Mouse (Mus musculus): ENCODE measurements at regions not wholly inside any gene's neighbourhood (a gene's known extent, or its start where the extent isn't known, plus 50 kb on each side); places are given as distances from the start of the nearest gene placed in this dataset.

- TF ChIP-seq CTCF (IDR thresholded peaks at IDR 0.05) = no peak
- DNase-seq (ENCODE audit: low spot score) (no peak), ATAC-seq (ENCODE audit: low FRiP score) (no peak)
- no peak overlapping the region for H3K4me3 ChIP-seq (ENCODE audit: low read depth, low read length)
- no peak overlapping the region for H3K9ac ChIP-seq (replicated peaks; ENCODE audit: low read length, poor library complexity, severe bottlenecking)
- no peaks in the 10 kb centered on the region for H3K27me3 ChIP-seq (ENCODE audit: insufficient read depth, low read length)
- no peaks in the 10 kb centered on the region; the same call in 1 of the 2 replicates for H3K36me3 ChIP-seq (ENCODE audit: insufficient read depth, low read length)
- no peak overlapping the region for H3K4me2 ChIP-seq (ENCODE audit: low read depth, low read length, poor library complexity, severe bottlenecking)
- H3K27ac ChIP-seq (ENCODE audit: low read depth, low read length) = no peak overlapping the region
- no peaks in the 10 kb centered on the region for H3K9me3 ChIP-seq (ENCODE audit: low read length)
- 67% methylated on average over 1 of the region's 1 CpGs for WGBS
- no peaks in the 10 kb centered on the region for H3K4me1 ChIP-seq (ENCODE audit: insufficient read depth, low read length)
Measured at GRCm38 (mm10) chr1:105169455-105170113, 186.9 kb downstream of the Rnf152 start.

DNA sequence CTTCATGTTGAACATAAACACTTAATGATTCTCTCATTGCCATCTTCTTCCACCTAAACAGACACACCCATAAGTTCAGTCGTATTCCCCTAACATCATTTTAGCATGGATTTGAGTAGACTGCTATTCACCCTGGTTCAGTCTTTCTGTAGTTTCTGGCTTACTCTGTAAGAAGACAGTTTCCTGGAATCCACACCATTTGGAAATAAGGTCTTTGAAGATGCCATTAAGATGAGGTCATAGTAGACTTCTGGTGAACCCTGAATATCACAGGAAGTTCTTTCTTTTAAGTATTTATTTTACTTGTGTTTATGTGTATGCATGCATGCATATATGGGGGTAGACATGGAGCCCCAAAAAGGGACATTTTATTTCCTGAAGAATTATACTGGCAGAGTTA is 187.7 kb downstream of the Rnf152 start:
- DNase-seq (ENCODE audit: low spot score) = no peak
- Histone ChIP-seq H3K27me3 (ENCODE audit: insufficient read depth, low read length) (no peaks in the 10 kb centered on the region), H3K27ac (ENCODE audit: low read depth, low read length) (no peak overlapping the region), H3K4me1 (ENCODE audit: insufficient read depth, low read length) (no peaks in the 10 kb centered on the region), H3K4me3 (ENCODE audit: low read depth, low read length) (no peak overlapping the region), H3K9me3 (ENCODE audit: low read length) (no peaks in the 10 kb centered on the region), H3K4me2 (ENCODE audit: low read depth, low read length, poor library complexity, severe bottlenecking) (no peak overlapping the region), H3K9ac (replicated peaks; ENCODE audit: low read length, poor library complexity, severe bottlenecking) (no peak overlapping the region), H3K36me3 (ENCODE audit: insufficient read depth, low read length) (no peaks in the 10 kb centered on the region; the same call in 1 of the 2 replicates)
- no peak for ATAC-seq (ENCODE audit: low FRiP score)
- WGBS = 84% methylated on average over 1 of the region's 1 CpGs
- no peak for TF ChIP-seq CTCF (IDR thresholded peaks at IDR 0.05)

GRCm38 (mm10) chr1:105157459-105158124 is 198.9 kb downstream of the Rnf152 start:
- no peak overlapping the region for H3K9ac ChIP-seq (replicated peaks; ENCODE audit: low read length, poor library complexity, severe bottlenecking)
- no peak for DNase-seq (ENCODE audit: low spot score)
- H3K9me3 ChIP-seq (ENCODE audit: low read length) = no peaks in the 10 kb centered on the region
- TF ChIP-seq CTCF (IDR thresholded peaks at IDR 0.05) = no peak
- H3K4me3 ChIP-seq (ENCODE audit: low read depth, low read length) = no peak overlapping the region
- H3K27me3 ChIP-seq (ENCODE audit: insufficient read depth, low read length) = no peaks in the 10 kb centered on the region
- no peak for ATAC-seq (ENCODE audit: low FRiP score)
- WGBS = 79% methylated on average over 2 of the region's 2 CpGs
- no peaks in the 10 kb centered on the region for H3K36me3 ChIP-seq (ENCODE audit: insufficient read depth, low read length)
- H3K4me1 ChIP-seq (ENCODE audit: insufficient read depth, low read length) = no peaks in the 10 kb centered on the region
- H3K4me2 ChIP-seq (ENCODE audit: low read depth, low read length, poor library complexity, severe bottlenecking) = no peak overlapping the region
- H3K27ac ChIP-seq (ENCODE audit: low read depth, low read length) = no peak overlapping the region

GRCm38 (mm10) chr1:105152175-105152828 is 204.2 kb downstream of the Rnf152 start:
- Histone ChIP-seq H3K4me1 (ENCODE audit: insufficient read depth, low read length) (no peaks in the 10 kb centered on the region), H3K36me3 (ENCODE audit: insufficient read depth, low read length) (no peaks in the 10 kb centered on the region), H3K4me2 (ENCODE audit: low read depth, low read length, poor library complexity, severe bottlenecking) (no peak overlapping the region), H3K27me3 (ENCODE audit: insufficient read depth, low read length) (no peaks in the 10 kb centered on the region), H3K27ac (ENCODE audit: low read depth, low read length) (no peak overlapping the region), H3K9me3 (ENCODE audit: low read length) (no peaks in the 10 kb centered on the region), H3K9ac (replicated peaks; ENCODE audit: low read length, poor library complexity, severe bottlenecking) (no peak overlapping the region), H3K4me3 (ENCODE audit: low read depth, low read length) (no peak overlapping the region)
- ATAC-seq (ENCODE audit: low FRiP score) = no peak
- DNase-seq (ENCODE audit: low spot score) = no peak
- no peak for TF ChIP-seq CTCF (IDR thresholded peaks at IDR 0.05)
- 79% methylated on average over 6 of the region's 6 CpGs for WGBS

DNA sequence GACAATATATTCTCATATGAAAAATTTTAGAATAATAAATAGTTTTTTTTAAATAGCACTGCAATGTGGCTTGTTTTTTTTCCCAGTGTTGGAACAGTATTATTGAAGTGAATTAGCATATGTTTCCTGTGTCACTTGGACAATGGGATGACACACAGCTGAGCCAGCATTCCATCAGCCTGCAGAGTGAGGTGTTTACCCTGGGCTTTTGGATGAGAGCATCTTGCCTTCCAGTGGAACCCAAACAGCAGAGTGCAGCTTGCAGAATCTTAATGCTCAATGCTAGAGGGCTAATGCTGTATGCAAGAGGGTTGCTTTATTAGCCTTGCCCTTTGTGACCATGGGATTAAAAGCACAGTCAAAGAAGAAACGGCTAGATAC is 205.1 kb downstream of the Rnf152 start:
- no peaks in the 10 kb centered on the region for H3K27me3 ChIP-seq (ENCODE audit: insufficient read depth, low read length)
- 22% methylated on average over 1 of the region's 1 CpGs for WGBS
- no peak for ATAC-seq (ENCODE audit: low FRiP score)
- no peak overlapping the region for H3K4me2 ChIP-seq (ENCODE audit: low read depth, low read length, poor library complexity, severe bottlenecking)
- no peak overlapping the region for H3K9ac ChIP-seq (replicated peaks; ENCODE audit: low read length, poor library complexity, severe bottlenecking)
- H3K9me3 ChIP-seq (ENCODE audit: low read length) = no peaks in the 10 kb centered on the region
- TF ChIP-seq CTCF (IDR thresholded peaks at IDR 0.05) = no peak
- DNase-seq (ENCODE audit: low spot score) = no peak
- no peaks in the 10 kb centered on the region for H3K4me1 ChIP-seq (ENCODE audit: insufficient read depth, low read length)
- no peak overlapping the region for H3K27ac ChIP-seq (ENCODE audit: low read depth, low read length)
- H3K36me3 ChIP-seq (ENCODE audit: insufficient read depth, low read length) = no peaks in the 10 kb centered on the region
- no peak overlapping the region for H3K4me3 ChIP-seq (ENCODE audit: low read depth, low read length)

Data from midbrain, postnatal 0 days (tissue).